Mouse (Mus musculus) bone marrow macrophage, adult 2 months (primary cell): ENCODE measurements at regions not wholly inside any gene's neighbourhood (a gene's known extent, or its start where the extent isn't known, plus 50 kb on each side); places are given as distances from the start of the nearest gene placed in this dataset.

Experiments
- CTCF ChIP-seq: IDR thresholded peaks from 2 replicates; pipeline ENCODE4 v1.5.1; 2012; ENCODE audit warnings: low read depth, mild to moderate bottlenecking, low read length, moderate library complexity
- POLR2A ChIP-seq: IDR thresholded peaks from 2 replicates; pipeline ENCODE4 v1.6.1; 2012; ENCODE audit warnings: mild to moderate bottlenecking, low read depth, low read length, borderline replicate concordance

GRCm38 (mm10) chr11:114454876-114455330 is 213.4 kb upstream of the Rpl38 start:
- TF ChIP-seq CTCF (no peak), POLR2A (no peak)
